Mouse (Mus musculus): ENCODE measurements around the gene Pth2. TPM values are rescaled to one million over a fixed set of nuclear protein-coding genes. Genes with fewer than 3 reads are reported as not detected.

Gene Pth2
- polyA plus RNA-seq, 1 experiment from 2014 or later = not detected

DNA sequence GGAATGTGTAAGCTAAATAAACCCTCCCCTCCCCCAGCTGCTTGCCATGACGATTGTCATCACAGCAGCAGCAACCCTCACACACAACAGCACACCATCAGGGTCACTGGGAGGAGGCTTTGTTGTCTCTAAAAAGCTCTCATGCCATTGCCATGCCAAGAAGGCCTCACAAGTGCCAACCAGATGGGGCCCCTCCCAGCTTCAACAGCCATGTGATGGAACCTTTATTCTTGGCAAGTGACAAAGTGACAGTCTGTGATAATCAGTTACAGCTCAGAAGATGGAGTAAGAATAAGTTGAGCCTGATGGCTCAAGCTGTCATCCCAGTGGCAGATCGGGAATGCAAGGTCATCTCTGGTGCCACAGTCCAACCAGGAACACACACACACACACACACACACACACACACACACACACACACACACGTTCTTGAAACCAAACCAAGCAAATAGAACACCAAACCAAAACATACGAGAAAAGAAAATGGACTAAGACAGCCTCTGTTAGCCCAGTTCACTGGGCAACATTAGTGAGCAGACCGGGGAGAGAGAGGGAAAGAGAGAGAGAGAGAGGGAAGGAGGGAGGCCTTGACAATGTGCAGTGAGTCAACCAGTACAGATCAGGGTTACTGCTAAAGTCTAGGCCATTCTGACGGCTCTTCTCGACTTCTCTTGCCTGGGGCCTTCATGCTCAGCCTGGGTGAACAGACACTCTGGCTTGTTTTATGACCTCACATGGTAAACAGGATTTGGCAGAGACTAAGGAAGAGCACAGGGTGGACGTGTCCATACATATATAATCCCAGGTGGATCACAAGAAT is 40.7 kb upstream of the Pth2 start:
- Histone ChIP-seq H3K27ac (replicated peaks; ENCODE audit: low read depth, low read length) (no peak overlapping the region), H3K9me3 (ENCODE audit: control insufficient read depth, low read length) (no peaks in the 10 kb centered on the region), H3K4me2 (ENCODE audit: low read depth, low read length) (no peak overlapping the region), H3K9ac (ENCODE audit: low read depth, low read length) (no peak overlapping the region), H3K27me3 (replicated peaks; ENCODE audit: control insufficient read depth, insufficient read depth, low read length) (no peaks in the 10 kb centered on the region), H3K36me3 (ENCODE audit: control insufficient read depth, insufficient read depth, low read length) (peaks cover 26% of the 10 kb centered on the region), H3K4me3 (ENCODE audit: low read depth, low read length) (no peak overlapping the region), H3K4me1 (ENCODE audit: control insufficient read depth, insufficient read depth, low read length) (peaks cover 4% of the 10 kb centered on the region; the same call in 1 of the 2 replicates)
- no peak for ATAC-seq (ENCODE audit: low read depth)
- WGBS = 74% methylated on average over 8 of the region's 8 CpGs
- DNase-seq (ENCODE audit: low spot score) = no peak

GRCm38 (mm10) chr7:45141319-45141718 is 39.5 kb upstream of the Pth2 start:
- Histone ChIP-seq H3K9me3 (ENCODE audit: control insufficient read depth, low read length) (no peaks in the 10 kb centered on the region), H3K27me3 (replicated peaks; ENCODE audit: control insufficient read depth, insufficient read depth, low read length) (no peaks in the 10 kb centered on the region), H3K27ac (replicated peaks; ENCODE audit: low read depth, low read length) (no peak overlapping the region), H3K9ac (ENCODE audit: low read depth, low read length) (no peak overlapping the region), H3K4me3 (ENCODE audit: low read depth, low read length) (no peak overlapping the region), H3K4me1 (ENCODE audit: control insufficient read depth, insufficient read depth, low read length) (no peaks in the 10 kb centered on the region), H3K36me3 (ENCODE audit: control insufficient read depth, insufficient read depth, low read length) (peaks cover 33% of the 10 kb centered on the region), H3K4me2 (ENCODE audit: low read depth, low read length) (no peak overlapping the region)
- no peak for DNase-seq (ENCODE audit: low spot score)
- no peak for ATAC-seq (ENCODE audit: low read depth)
- 88% methylated on average over 3 of the region's 3 CpGs for WGBS

DNA sequence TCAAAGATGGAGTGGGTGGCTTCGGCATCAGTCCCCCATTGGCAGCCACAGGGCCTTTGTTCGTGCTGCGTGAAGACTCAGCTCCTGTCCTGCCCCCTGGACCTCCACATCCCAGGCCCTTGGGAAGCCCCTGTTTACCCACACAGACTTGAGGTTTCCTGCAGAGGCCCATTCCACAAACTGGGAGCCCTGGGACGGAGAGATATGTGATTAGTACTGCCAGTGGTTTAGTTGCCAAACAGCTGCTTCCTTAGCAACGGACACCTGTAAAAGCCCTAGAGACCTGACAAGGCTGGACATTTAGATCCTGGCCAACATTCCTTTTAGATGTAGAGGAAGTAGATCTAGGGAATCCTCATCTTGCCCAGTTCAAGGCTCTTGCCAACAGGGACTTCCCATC is 38.9 kb upstream of the Pth2 start:
- no peaks in the 10 kb centered on the region for H3K4me1 ChIP-seq (ENCODE audit: control insufficient read depth, insufficient read depth, low read length)
- H3K9me3 ChIP-seq (ENCODE audit: control insufficient read depth, low read length) = no peaks in the 10 kb centered on the region
- peaks cover 35% of the 10 kb centered on the region for H3K36me3 ChIP-seq (ENCODE audit: control insufficient read depth, insufficient read depth, low read length)
- H3K9ac ChIP-seq (ENCODE audit: low read depth, low read length) = no peak overlapping the region
- no peak overlapping the region for H3K27ac ChIP-seq (replicated peaks; ENCODE audit: low read depth, low read length)
- ATAC-seq (ENCODE audit: low read depth) (no peak), DNase-seq (ENCODE audit: low spot score) (no peak)
- no peaks in the 10 kb centered on the region for H3K27me3 ChIP-seq (replicated peaks; ENCODE audit: control insufficient read depth, insufficient read depth, low read length)
- 87% methylated on average over 5 of the region's 5 CpGs for WGBS
- no peak overlapping the region for H3K4me3 ChIP-seq (ENCODE audit: low read depth, low read length)
- H3K4me2 ChIP-seq (ENCODE audit: low read depth, low read length) = no peak overlapping the region

- H3K27ac ChIP-seq (replicated peaks; ENCODE audit: low read depth, low read length) = no peak overlapping the region
- no peak for ATAC-seq (ENCODE audit: low read depth)
Observed at GRCm38 (mm10) chr7:45144368-45145174, 36.2 kb upstream of the Pth2 start.

DNA sequence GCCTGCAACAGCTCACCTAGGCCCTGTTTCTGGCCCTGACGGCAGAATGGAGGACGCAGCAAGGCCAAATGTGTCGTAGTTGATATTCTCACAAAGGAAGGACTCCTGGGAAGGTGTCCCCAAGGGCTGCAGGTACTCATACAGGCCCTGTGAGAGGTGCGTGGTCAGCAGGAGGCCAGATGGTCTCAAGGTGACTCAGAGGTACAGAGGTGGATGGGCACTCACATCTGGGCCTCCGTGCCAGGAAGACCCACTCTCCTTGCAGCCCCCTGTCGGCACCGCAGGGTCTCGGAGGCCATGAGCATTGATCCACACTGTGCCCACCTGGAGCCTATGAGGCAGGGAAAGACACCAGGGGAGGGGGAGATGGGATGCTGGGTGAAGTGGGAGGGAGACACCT is 35.3 kb upstream of the Pth2 start:
- Histone ChIP-seq H3K36me3 (ENCODE audit: control insufficient read depth, insufficient read depth, low read length) (peaks cover 43% of the 10 kb centered on the region), H3K9me3 (ENCODE audit: control insufficient read depth, low read length) (no peaks in the 10 kb centered on the region), H3K27me3 (replicated peaks; ENCODE audit: control insufficient read depth, insufficient read depth, low read length) (no peaks in the 10 kb centered on the region), H3K4me2 (ENCODE audit: low read depth, low read length) (no peak overlapping the region), H3K27ac (replicated peaks; ENCODE audit: low read depth, low read length) (no peak overlapping the region), H3K9ac (ENCODE audit: low read depth, low read length) (no peak overlapping the region), H3K4me1 (ENCODE audit: control insufficient read depth, insufficient read depth, low read length) (no peaks in the 10 kb centered on the region), H3K4me3 (ENCODE audit: low read depth, low read length) (no peak overlapping the region)
- DNase-seq (ENCODE audit: low spot score) (no peak), ATAC-seq (ENCODE audit: low read depth) (no peak)
- WGBS = 97% methylated on average over 8 of the region's 8 CpGs

More at GRCm38 (mm10) chr7:45144368-45145174, 36.2 kb upstream of the Pth2 start:
- Histone ChIP-seq H3K27me3 (replicated peaks; ENCODE audit: control insufficient read depth, insufficient read depth, low read length) (no peaks in the 10 kb centered on the region), H3K4me2 (ENCODE audit: low read depth, low read length) (no peak overlapping the region), H3K4me1 (ENCODE audit: control insufficient read depth, insufficient read depth, low read length) (no peaks in the 10 kb centered on the region), H3K36me3 (ENCODE audit: control insufficient read depth, insufficient read depth, low read length) (peaks cover 43% of the 10 kb centered on the region), H3K4me3 (ENCODE audit: low read depth, low read length) (no peak overlapping the region), H3K9ac (ENCODE audit: low read depth, low read length) (no peak overlapping the region), H3K9me3 (ENCODE audit: control insufficient read depth, low read length) (no peaks in the 10 kb centered on the region)
- no peak for DNase-seq (ENCODE audit: low spot score)
- 83% methylated on average over 13 of the region's 13 CpGs for WGBS

GRCm38 (mm10) chr7:45147267-45147666 is 33.5 kb upstream of the Pth2 start:
- Histone ChIP-seq H3K4me2 (ENCODE audit: low read depth, low read length) (no peak overlapping the region), H3K4me3 (ENCODE audit: low read depth, low read length) (no peak overlapping the region), H3K36me3 (ENCODE audit: control insufficient read depth, insufficient read depth, low read length) (peaks cover 43% of the 10 kb centered on the region), H3K9me3 (ENCODE audit: control insufficient read depth, low read length) (no peaks in the 10 kb centered on the region), H3K27me3 (replicated peaks; ENCODE audit: control insufficient read depth, insufficient read depth, low read length) (no peaks in the 10 kb centered on the region), H3K4me1 (ENCODE audit: control insufficient read depth, insufficient read depth, low read length) (no peaks in the 10 kb centered on the region), H3K9ac (ENCODE audit: low read depth, low read length) (no peak overlapping the region), H3K27ac (replicated peaks; ENCODE audit: low read depth, low read length) (no peak overlapping the region)
- ATAC-seq (ENCODE audit: low read depth) (no peak), DNase-seq (ENCODE audit: low spot score) (no peak)
- 88% methylated on average over 11 of the region's 11 CpGs for WGBS

DNA sequence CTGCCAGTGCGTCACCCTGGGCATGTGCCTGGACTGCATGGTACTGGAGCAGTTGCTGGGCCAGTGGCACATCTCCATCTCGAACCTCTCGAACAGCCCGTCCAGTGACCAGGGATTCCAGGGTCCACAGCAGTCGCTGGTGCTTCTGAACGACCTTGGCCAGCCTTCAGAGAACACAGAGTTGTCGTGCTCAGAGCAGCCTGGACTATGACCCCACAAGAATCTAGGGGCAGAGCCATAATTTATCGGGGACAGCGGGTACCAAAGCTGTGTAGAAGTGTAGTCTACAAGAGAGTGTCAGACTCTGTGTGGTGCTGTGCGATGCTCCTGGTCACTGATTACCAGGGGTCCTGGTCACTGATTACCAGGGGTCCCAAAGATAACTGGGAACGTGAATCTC is 32.9 kb upstream of the Pth2 start:
- WGBS = 88% methylated on average over 11 of the region's 11 CpGs
- ATAC-seq (ENCODE audit: low read depth) = no peak
- DNase-seq (ENCODE audit: low spot score) = no peak
- no peaks in the 10 kb centered on the region for H3K4me1 ChIP-seq (ENCODE audit: control insufficient read depth, insufficient read depth, low read length)
- H3K36me3 ChIP-seq (ENCODE audit: control insufficient read depth, insufficient read depth, low read length) = peaks cover 39% of the 10 kb centered on the region
- no peak overlapping the region for H3K27ac ChIP-seq (replicated peaks; ENCODE audit: low read depth, low read length)
- H3K9ac ChIP-seq (ENCODE audit: low read depth, low read length) = no peak overlapping the region
- no peaks in the 10 kb centered on the region for H3K27me3 ChIP-seq (replicated peaks; ENCODE audit: control insufficient read depth, insufficient read depth, low read length)
- H3K4me3 ChIP-seq (ENCODE audit: low read depth, low read length) = no peak overlapping the region
- no peak overlapping the region for H3K4me2 ChIP-seq (ENCODE audit: low read depth, low read length)
- no peaks in the 10 kb centered on the region for H3K9me3 ChIP-seq (ENCODE audit: control insufficient read depth, low read length)

DNA sequence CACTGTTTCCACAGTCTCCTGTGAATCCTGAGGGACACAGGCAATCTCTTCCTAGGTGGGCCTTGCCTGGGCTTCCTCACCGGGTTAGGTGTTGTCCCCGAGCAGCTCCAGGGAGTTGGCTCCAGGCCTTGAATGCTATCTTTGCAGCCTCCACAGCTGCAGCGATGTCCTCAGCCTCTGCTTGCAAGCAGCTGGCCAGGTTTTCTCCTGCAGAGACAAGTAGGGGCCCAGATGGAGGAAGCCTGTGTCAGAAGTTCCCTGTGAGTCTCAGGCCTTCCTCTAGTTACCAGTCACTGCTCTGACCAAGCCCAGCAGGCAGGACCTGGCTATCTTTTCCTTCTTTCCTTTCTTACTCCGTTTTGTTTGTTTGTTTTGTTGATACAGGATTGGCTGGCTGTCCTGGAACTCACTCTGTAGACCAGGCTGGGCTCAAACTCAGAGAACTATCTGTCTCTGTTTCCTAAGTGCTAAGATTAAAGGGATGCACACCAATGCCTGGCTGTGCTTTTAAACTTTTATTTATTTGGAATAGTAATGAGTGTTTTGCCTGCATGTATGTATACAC is 32.2 kb upstream of the Pth2 start:
- no peak for DNase-seq (ENCODE audit: low spot score)
- H3K9me3 ChIP-seq (ENCODE audit: control insufficient read depth, low read length) = no peaks in the 10 kb centered on the region
- H3K27ac ChIP-seq (replicated peaks; ENCODE audit: low read depth, low read length) = no peak overlapping the region
- peaks cover 5% of the 10 kb centered on the region for H3K4me1 ChIP-seq (ENCODE audit: control insufficient read depth, insufficient read depth, low read length)
- no peak overlapping the region for H3K4me2 ChIP-seq (ENCODE audit: low read depth, low read length)
- peaks cover 32% of the 10 kb centered on the region for H3K36me3 ChIP-seq (ENCODE audit: control insufficient read depth, insufficient read depth, low read length)
- no peak for ATAC-seq (ENCODE audit: low read depth)
- H3K27me3 ChIP-seq (replicated peaks; ENCODE audit: control insufficient read depth, insufficient read depth, low read length) = no peaks in the 10 kb centered on the region
- 67% methylated on average over 4 of the region's 4 CpGs for WGBS
- H3K9ac ChIP-seq (ENCODE audit: low read depth, low read length) = no peak overlapping the region
- no peak overlapping the region for H3K4me3 ChIP-seq (ENCODE audit: low read depth, low read length)

All from embryonic facial prominence, embryonic 14.5 days (tissue).